Mouse (Mus musculus) midbrain, embryonic 13.5 days (tissue): ENCODE measurements around the gene Haghl. TPM values are rescaled to one million over a fixed set of nuclear protein-coding genes. Genes with fewer than 3 reads are reported as not detected.
"Not testable (repeated sequence)": the region's sequence is repeated elsewhere in the genome, so short reads cannot be mapped to it uniquely, and the experiment has no call there.

Experiments used
- ATAC-seq: fragments of 200-750 bp; cut with Nextera tagmentation; 2 replicates; pipeline ENCODE4 v1.8.0; 2017; ENCODE audit warnings: mild to moderate bottlenecking, moderate TSS enrichment, moderate library complexity
- H3K27ac ChIP-seq: fragments of 300-500 bp; sonication (generic); 2 replicates; pipeline ENCODE4 v1.5.1; 2015; ENCODE audit warnings: inconsistent platforms, mild to moderate bottlenecking, moderate library complexity
- H3K27me3 ChIP-seq: fragments of 300-500 bp; sonication (generic); 2 replicates; pipeline ENCODE4 v1.6.1; 2015; ENCODE audit warnings: mild to moderate bottlenecking, inconsistent platforms
- H3K36me3 ChIP-seq: fragments of 300-500 bp; sonication (generic); 2 replicates; pipeline ENCODE4 v1.6.1; 2015; ENCODE audit warnings: mild to moderate bottlenecking, inconsistent platforms
- H3K4me1 ChIP-seq: fragments of 300-500 bp; sonication (generic); replicated peaks from 2 replicates; pipeline ENCODE4 v1.6.1; 2015; ENCODE audit warnings: inconsistent platforms
- H3K4me2 ChIP-seq: fragments of 300-500 bp; sonication (generic); replicated peaks from 2 replicates; pipeline ENCODE4 v1.6.1; 2015; ENCODE audit warnings: moderate library complexity, mild to moderate bottlenecking, inconsistent platforms
- H3K4me3 ChIP-seq: fragments of 300-500 bp; sonication (generic); replicated peaks from 2 replicates; pipeline ENCODE4 v1.5.1; 2015; ENCODE audit warnings: mild to moderate bottlenecking, inconsistent platforms
- H3K9ac ChIP-seq: fragments of 300-500 bp; sonication (generic); replicated peaks from 2 replicates; pipeline ENCODE4 v1.6.1; 2015; ENCODE audit warnings: mild to moderate bottlenecking, inconsistent platforms
- H3K9me3 ChIP-seq: fragments of 300-500 bp; sonication (generic); 2 replicates; pipeline ENCODE4 v1.6.1; 2016; ENCODE audit warnings: mild to moderate bottlenecking, inconsistent platforms
- WGBS: fragments of 180-500 bp; shearing (Covaris S2); methylation state at CpG from one replicate; pipeline ENCODE4 v1.1.7; 2015; 5-methylcytosine and 5-hydroxymethylcytosine counted together
- microRNA-seq: library from miRNA; unstranded; fragments of <30 nt; microRNA quantifications from one replicate; pipeline ENCODE4, GENCODE M21; 2016
- polyA plus RNA-seq: library from polyadenylated mRNA; unstranded; fragments of >200 nt; fragmentation: Nextera tagmentation; extraction: Ambion mirVana; gene quantifications from 2 replicates; pipeline ENCODE4 v1.2.1, GENCODE M21; 2015

Gene Haghl
- polyA plus RNA-seq, 1 experiment from 2014 or later, result 137 TPM

GRCm38 (mm10) chr17:25751446-25751845, 34.0 kb downstream of the Haghl start:
- Histone ChIP-seq H3K4me1 (0 out of 2 replicates have a peak, but pooled peaks cover 7% of the 10 kb centered on the region), H3K36me3 (no peaks in the 10 kb centered on the region), H3K4me3 (no peak overlapping the region), H3K9ac (peak overlapping the region; percentile 14; the same call in 1 of the 2 replicates), H3K4me2 (no peak overlapping the region), H3K9me3 (no peaks in the 10 kb centered on the region), H3K27me3 (peaks cover 5% of the 10 kb centered on the region; the same call in 1 of the 2 replicates), H3K27ac (no peak overlapping the region)
- WGBS, result 68% methylated on average over 5 of the region's 5 CpGs
- ATAC-seq, result 0 out of 2 replicates have a peak, but pooled peaks have one; percentile 27

DNA sequence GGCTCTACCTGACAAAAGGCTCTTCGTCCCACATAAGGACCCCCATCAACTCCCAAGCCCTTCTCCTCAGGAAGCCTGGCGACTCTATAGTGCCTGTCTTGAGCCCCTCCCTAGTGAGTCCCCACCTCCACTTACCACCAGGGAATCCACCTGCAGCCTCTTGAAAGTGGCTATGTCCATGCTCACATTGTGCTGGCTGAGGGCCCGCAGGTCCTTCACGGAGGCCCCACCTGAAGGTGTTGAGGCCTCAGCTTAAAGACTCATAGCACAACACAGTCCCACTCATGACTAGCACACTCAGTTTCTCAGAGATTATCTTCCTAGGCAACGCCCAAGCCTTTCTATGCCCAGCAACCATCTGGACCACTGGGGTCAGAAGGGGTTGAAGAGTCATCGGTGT, 36.2 kb downstream of the Haghl start:
- Histone ChIP-seq H3K4me1 (0 out of 2 replicates have a peak, but pooled peaks cover 7% of the 10 kb centered on the region), H3K9ac (no peak overlapping the region), H3K36me3 (no peaks in the 10 kb centered on the region), H3K27ac (no peak overlapping the region), H3K27me3 (no peaks in the 10 kb centered on the region), H3K9me3 (no peaks in the 10 kb centered on the region), H3K4me2 (no peak overlapping the region), H3K4me3 (no peak overlapping the region)
- ATAC-seq, result no peak
- WGBS, result 80% methylated on average over 6 of the region's 6 CpGs

DNA sequence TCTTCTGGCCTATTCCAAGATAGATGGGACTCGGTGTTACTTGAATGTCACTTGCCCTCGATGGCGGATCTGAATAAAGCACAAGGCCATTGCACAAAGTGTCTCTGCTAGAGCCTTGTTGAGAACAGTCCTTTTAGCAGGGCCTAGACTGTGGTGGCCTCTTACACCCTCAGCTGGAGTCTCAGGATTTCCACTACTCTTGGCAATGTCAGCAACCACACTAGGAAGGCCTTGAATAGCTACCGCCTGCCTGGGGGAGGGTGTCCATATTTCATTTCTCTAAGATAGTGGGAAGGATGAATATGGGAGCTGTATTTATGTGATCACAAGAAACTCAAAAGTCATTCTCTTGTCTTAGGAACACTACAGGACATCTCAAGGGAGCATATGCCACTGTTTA, 37.2 kb downstream of the Haghl start:
- H3K9me3 ChIP-seq, result no peaks in the 10 kb centered on the region
- no peak overlapping the region for H3K9ac ChIP-seq
- 0 out of 2 replicates have a peak, but pooled peaks cover 7% of the 10 kb centered on the region for H3K4me1 ChIP-seq
- H3K27me3 ChIP-seq, result no peaks in the 10 kb centered on the region
- H3K27ac ChIP-seq, result no peak overlapping the region
- no peaks in the 10 kb centered on the region for H3K36me3 ChIP-seq
- no peak overlapping the region for H3K4me3 ChIP-seq
- no peak overlapping the region for H3K4me2 ChIP-seq
- ATAC-seq, result no peak
- 91% methylated on average over 4 of the region's 4 CpGs for WGBS

- no peak for ATAC-seq
Measured at GRCm38 (mm10) chr17:25744311-25744710, 41.2 kb downstream of the Haghl start.

DNA sequence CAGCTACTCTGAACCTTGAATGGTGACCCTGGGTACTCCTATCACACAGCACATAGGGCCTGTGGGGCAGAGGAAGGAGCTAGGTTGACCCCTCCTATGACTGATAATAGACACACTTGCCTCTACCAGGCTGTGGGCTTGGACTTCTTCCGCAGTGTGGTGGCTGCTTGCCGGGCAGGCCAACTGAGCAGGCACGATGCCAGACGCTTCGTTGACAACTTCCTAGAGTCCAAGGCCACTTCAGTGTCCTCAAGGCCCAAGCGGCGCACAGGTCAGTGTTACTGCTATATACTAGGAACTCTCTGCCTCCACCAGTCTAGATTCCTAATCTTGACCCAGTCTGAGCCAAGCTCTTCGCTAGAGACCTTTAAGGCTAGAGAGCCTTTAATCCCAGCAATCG, 41.6 kb downstream of the Haghl start:
- Histone ChIP-seq H3K9me3 (no peaks in the 10 kb centered on the region), H3K4me1 (no peaks in the 10 kb centered on the region), H3K27me3 (no peaks in the 10 kb centered on the region), H3K36me3 (no peaks in the 10 kb centered on the region), H3K9ac (no peak overlapping the region), H3K27ac (no peak overlapping the region), H3K4me2 (no peak overlapping the region), H3K4me3 (no peak overlapping the region)
- ATAC-seq, result no peak
- 94% methylated on average over 9 of the region's 9 CpGs for WGBS

More at GRCm38 (mm10) chr17:25744311-25744710, 41.2 kb downstream of the Haghl start:
- no peak overlapping the region for H3K9ac ChIP-seq
- no peaks in the 10 kb centered on the region for H3K4me1 ChIP-seq
- 76% methylated on average over 10 of the region's 10 CpGs for WGBS
- no peaks in the 10 kb centered on the region for H3K27me3 ChIP-seq
- H3K27ac ChIP-seq, result no peak overlapping the region
- H3K36me3 ChIP-seq, result no peaks in the 10 kb centered on the region
- no peak overlapping the region for H3K4me2 ChIP-seq
- no peak overlapping the region for H3K4me3 ChIP-seq
- H3K9me3 ChIP-seq, result no peaks in the 10 kb centered on the region

- H3K4me2 ChIP-seq, ATAC-seq, H3K27me3 ChIP-seq, H3K4me1 ChIP-seq, H3K27ac ChIP-seq, H3K9ac ChIP-seq, H3K36me3 ChIP-seq, H3K9me3 ChIP-seq, H3K4me3 ChIP-seq: not testable (repeated sequence)
- WGBS, result 71% methylated on average over 12 of the region's 12 CpGs
Measured at GRCm38 (mm10) chr17:25741471-25741870, 44.0 kb downstream of the Haghl start.

DNA sequence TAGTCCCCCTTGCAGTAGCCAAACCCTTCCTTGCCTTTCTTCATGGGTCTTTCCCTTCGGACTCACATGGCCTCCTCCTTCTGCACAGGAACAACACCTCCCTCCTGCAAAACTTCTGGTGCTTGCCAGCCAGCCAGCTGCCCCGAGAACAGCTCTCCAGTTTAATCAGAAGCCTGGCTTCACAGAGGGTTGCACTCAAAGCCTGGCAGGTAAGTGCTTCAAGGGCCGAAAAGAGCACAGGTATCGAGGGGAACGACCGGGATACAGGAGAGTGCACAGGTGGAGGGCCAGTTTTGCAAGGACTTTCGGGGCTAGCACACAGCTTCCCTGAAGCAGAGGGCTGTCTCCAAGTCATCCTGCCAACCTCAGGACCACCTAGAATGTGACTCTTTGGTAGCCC, 46.6 kb downstream of the Haghl start:
- Histone ChIP-seq H3K27me3 (no peaks in the 10 kb centered on the region), H3K9me3 (no peaks in the 10 kb centered on the region), H3K27ac (no peak overlapping the region), H3K4me2 (no peak overlapping the region), H3K9ac (no peak overlapping the region), H3K4me1 (no peaks in the 10 kb centered on the region), H3K4me3 (no peak overlapping the region), H3K36me3 (no peaks in the 10 kb centered on the region)
- 81% methylated on average over 7 of the region's 7 CpGs for WGBS
- ATAC-seq, result no peak

- 69% methylated on average over 3 of the region's 3 CpGs for WGBS
- Histone ChIP-seq H3K4me3 (no peak within 1 kb of the TSS), H3K4me1 (peaks cover 4% of the 10 kb centered on the region; the same call in 1 of the 2 replicates), H3K36me3 (peaks cover 5% of the 10 kb centered on the region), H3K27me3 (no peaks in the 10 kb centered on the region), H3K9me3 (no peaks in the 10 kb centered on the region), H3K4me2 (no peak within 1 kb of the TSS), H3K9ac (peak within 1 kb of the TSS; percentile 33; the same call in 1 of the 2 replicates), H3K27ac (no peak within 1 kb of the TSS)
- no peak for ATAC-seq
Measured at GRCm38 (mm10) chr17:25735745-25736144, 49.7 kb downstream of the Haghl start, which contains the start of gene Mslnl. Gene Mslnl, plus strand, starts transcription at chr17:25736042.

DNA sequence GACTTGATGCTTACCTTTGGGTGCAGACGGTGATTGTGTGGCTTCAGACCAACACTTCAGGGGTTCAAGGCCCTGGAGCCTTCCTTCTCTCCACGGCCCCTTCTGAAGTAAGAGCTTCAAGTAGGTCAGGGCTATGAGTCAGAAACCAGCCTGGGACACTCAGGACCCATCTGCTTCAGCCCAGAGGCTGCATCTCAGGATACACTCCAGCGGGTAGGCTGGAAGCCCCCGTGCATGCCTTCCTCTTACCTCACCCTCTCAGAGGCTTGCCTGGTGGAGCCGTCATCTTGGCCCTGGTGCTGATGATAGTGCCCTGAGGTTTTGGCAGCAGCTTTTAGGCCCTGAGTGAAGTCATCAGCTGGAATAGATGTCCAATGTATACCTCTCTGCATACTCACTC, 50.2 kb downstream of the Haghl start:
- Histone ChIP-seq H3K27me3 (no peaks in the 10 kb centered on the region), H3K9ac (no peak overlapping the region), H3K4me1 (peaks cover 4% of the 10 kb centered on the region; the same call in 1 of the 2 replicates), H3K27ac (no peak overlapping the region), H3K4me2 (no peak overlapping the region), H3K9me3 (no peaks in the 10 kb centered on the region), H3K36me3 (peaks cover 10% of the 10 kb centered on the region), H3K4me3 (no peak overlapping the region)
- WGBS, result 84% methylated on average over 5 of the region's 5 CpGs
- ATAC-seq, result no peak

DNA sequence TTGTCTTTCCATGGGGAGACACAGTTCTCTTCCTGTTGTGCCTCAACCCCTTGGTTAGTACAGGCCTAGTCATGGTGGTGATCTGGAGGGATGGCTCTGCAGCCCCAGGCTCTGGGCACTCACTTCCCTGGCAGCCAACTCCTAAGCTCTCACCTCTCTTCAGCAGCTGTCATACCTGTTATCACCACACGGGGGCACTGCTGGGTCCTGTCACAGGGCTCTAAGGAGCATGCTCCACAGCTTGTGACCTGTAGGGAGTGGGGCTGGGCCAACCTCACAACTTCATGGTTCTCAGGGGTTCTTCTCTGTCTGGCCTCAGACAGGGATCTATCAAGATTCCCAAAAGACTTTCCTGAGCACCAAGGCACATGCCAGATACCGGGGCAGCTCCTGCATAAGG, 53.4 kb downstream of the Haghl start:
- Histone ChIP-seq H3K9me3 (no peaks in the 10 kb centered on the region), H3K27ac (no peak overlapping the region), H3K4me3 (no peak overlapping the region), H3K4me1 (peaks cover 18% of the 10 kb centered on the region), H3K27me3 (no peaks in the 10 kb centered on the region), H3K4me2 (no peak overlapping the region), H3K9ac (no peak overlapping the region), H3K36me3 (peaks cover 17% of the 10 kb centered on the region)
- ATAC-seq, result no peak
- 17% methylated on average over 2 of the region's 2 CpGs for WGBS

Small RNAs within 50 kb of the gene (microRNA-seq; reads per million reads assigned to microRNA genes)
- gene Gm25083 (not detected), gene Mir3082 (not detected), gene Mir6966 (not detected)

Other genes starting within 250 kb of the Haghl start
- 5.2 and 7.9 TPM in 2 replicates for gene Sox8, start 215.0 kb downstream of the Haghl start, polyA plus RNA-seq
- 20.6 and 22.9 TPM in 2 replicates for gene Lmf1, start 206.6 kb downstream of the Haghl start, polyA plus RNA-seq
- gene Gng13, start 68.5 kb downstream of the Haghl start, polyA plus RNA-seq, result 0.73 and 0.78 TPM in 2 replicates
- 12.8 and 14.1 TPM in 2 replicates for gene Chtf18, start 58.3 kb downstream of the Haghl start, polyA plus RNA-seq
- 23.2 and 24.1 TPM in 2 replicates for gene Rpusd1, start 58.0 kb downstream of the Haghl start, polyA plus RNA-seq
- gene Mslnl, start 49.6 kb downstream of the Haghl start, polyA plus RNA-seq, result not detected in 2 replicates
- gene Msln, start 31.3 kb downstream of the Haghl start, polyA plus RNA-seq, result not detected in 2 replicates
- gene Narfl, start 11.9 kb downstream of the Haghl start, polyA plus RNA-seq, result 28.0 and 29.6 TPM in 2 replicates
- gene Ccdc78, start 907 bp upstream of the Haghl start, polyA plus RNA-seq, result 0.31 and 0.42 TPM in 2 replicates
- gene Fam173a, start 7.2 kb upstream of the Haghl start, polyA plus RNA-seq, result 89.8 and 93.0 TPM in 2 replicates
- not detected in 2 replicates for gene AC134908.4, start 10.0 kb upstream of the Haghl start, polyA plus RNA-seq
- 32.1 and 36.6 TPM in 2 replicates for gene Metrn, start 11.5 kb upstream of the Haghl start, polyA plus RNA-seq
- gene Fbxl16, start 23.4 kb upstream of the Haghl start, polyA plus RNA-seq, result 32.4 and 35.2 TPM in 2 replicates
- 31.1 and 31.2 TPM in 2 replicates for gene Wdr24, start 38.0 kb upstream of the Haghl start, polyA plus RNA-seq
- gene Jmjd8, start 43.2 kb upstream of the Haghl start, polyA plus RNA-seq, result 72.8 and 74.6 TPM in 2 replicates
- gene Stub1, start 47.7 kb upstream of the Haghl start, polyA plus RNA-seq, result 314 and 316 TPM in 2 replicates
- 17.3 and 18.1 TPM in 2 replicates for gene Rhbdl1, start 51.6 kb upstream of the Haghl start, polyA plus RNA-seq
- gene Gm20683, start 56.1 kb upstream of the Haghl start, polyA plus RNA-seq, result 7.5 and 8.0 TPM in 2 replicates
- 15.6 and 16.4 TPM in 2 replicates for gene Rhot2, start 59.2 kb upstream of the Haghl start, polyA plus RNA-seq
- 20.1 and 22.4 TPM in 2 replicates for gene Wdr90, start 75.8 kb upstream of the Haghl start, polyA plus RNA-seq
- gene Mcrip2, start 83.1 kb upstream of the Haghl start, polyA plus RNA-seq, result 8.0 and 10.4 TPM in 2 replicates
- 69.7 and 75.4 TPM in 2 replicates for gene Mettl26, start 89.4 kb upstream of the Haghl start, polyA plus RNA-seq
- gene Wfikkn1, start 95.2 kb upstream of the Haghl start, polyA plus RNA-seq, result 0.61 and 0.70 TPM in 2 replicates
- 44.3 and 47.1 TPM in 2 replicates for gene Rab40c, start 134.1 kb upstream of the Haghl start, polyA plus RNA-seq
- 56.9 and 58.0 TPM in 2 replicates for gene Pigq, start 159.3 kb upstream of the Haghl start, polyA plus RNA-seq
- gene Nhlrc4, start 159.3 kb upstream of the Haghl start, polyA plus RNA-seq, result 0.12 TPM in 1 of 2 replicates, not detected in the other
- 0.48 and 0.62 TPM in 2 replicates for gene A930017K11Rik, start 166.9 kb upstream of the Haghl start, polyA plus RNA-seq
- 19.1 and 21.1 TPM in 2 replicates for gene Capn15, start 200.1 kb upstream of the Haghl start, polyA plus RNA-seq